Mouse (Mus musculus) T-helper 17 cell (primary cell): Measurements from ENCODE around the gene P3h3.

Experiments
- in situ Hi-C, 2 experiments: fragments of 300-600 bp; cut with MboI, MseI; formaldehyde crosslinking; loops; 1 replicate in 1 of 2; 2 replicates in 1 of 2; pipeline ENCODE4 v1.15.1; 2025; ENCODE audit warnings: high pct_unique_total_duplicates in 2 of 2

The P3h3 gene

DNA sequence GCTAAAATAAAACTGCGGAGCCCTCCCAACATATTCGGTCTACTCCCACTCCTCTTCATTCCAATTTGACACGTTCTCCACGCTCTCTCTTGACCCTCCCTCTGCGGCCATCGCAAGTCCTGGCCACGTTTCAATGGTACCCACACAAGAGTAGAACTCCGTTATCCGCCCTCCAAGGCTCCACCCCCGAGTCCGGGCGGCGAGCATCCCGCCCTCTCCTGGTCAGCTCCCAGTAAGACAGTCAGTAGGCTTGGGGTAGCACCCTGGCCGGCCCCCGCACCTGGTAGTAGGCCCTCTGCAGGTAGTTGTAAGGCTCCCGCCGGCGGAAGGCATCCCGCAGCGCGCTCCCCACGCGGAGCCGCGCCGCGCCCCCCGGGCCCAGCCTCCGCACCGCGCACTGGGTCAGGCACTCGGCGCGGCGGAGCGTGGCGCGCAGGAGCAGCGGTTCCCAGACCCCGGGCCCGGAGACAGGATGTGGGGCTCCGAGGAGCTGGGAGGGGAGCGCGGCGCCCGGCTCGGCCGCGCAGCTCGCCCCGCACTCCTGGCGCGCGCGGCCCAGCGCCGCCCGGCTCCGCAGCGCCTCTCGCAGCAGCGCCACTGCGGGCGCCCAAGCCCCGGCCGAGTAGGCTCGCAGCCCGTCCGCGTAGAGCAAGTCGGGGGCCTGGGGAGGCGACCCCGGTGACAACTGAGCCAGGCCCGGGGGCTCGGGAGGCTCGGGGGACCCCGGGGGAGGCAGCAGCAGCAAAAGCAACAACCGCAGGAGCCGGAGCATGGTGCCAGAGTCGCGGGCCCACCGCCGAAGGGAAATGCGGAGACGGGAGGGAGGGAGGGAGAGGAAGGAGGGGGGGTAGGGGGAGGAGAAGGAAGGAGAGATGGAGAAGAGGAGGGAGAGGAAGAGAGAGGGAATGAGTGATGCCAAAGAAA is at the start of gene P3h3:
P3h3 (minus strand) TSS at position 837 of the 924 bp plus-strand sequence.
- in situ Hi-C loops = loop anchor here in 1 of 2 experiments (5.0 kb wide), 1 partner anchor 80 kb away; no protein-coding TSS in a partner anchor

GRCm38 (mm10) chr6:124904991-124905860 is 47.7 kb upstream of the P3h3 start:
- in situ Hi-C loops = no loop called here

GRCm38 (mm10) chr6:124904161-124904981 is 46.8 kb upstream of the P3h3 start:
- in situ Hi-C loops = no loop called here

GRCm38 (mm10) chr6:124903580-124904151 is 46.1 kb upstream of the P3h3 start:
- in situ Hi-C loops = no loop called here

GRCm38 (mm10) chr6:124901851-124902250 is 44.3 kb upstream of the P3h3 start:
- in situ Hi-C loops = no loop called here

DNA sequence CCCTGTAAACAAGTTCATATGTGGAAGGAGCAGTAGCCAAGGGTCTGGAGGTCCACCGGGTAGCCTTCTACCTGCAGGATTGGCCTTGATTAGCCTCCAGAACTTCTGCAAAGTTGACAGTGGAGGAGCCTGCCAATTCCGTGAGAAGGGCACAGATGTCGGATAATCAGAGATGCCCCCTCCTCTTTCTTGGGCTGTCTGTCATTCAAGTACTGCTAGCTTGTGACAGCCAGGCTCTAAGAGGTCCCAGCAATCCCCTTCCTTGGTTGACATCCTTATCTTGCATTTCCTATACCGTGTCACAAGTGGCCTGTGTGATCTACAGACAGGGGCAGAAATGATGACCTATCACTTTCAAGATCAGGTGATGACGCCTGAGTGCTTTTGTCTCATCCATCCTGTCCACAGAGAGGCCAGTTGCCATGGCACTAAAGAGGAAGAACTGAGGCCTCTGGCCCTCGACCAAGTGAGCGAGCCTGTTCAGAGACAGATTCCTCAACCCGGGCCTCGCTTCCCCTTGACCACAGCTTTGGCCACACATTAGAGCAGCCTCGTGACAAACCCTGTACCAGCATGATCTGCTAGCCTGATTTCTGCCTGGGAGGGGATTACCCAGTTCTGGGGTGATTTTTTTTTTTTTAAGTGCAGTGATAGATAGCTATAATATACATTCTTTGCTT is 43.4 kb upstream of the P3h3 start:
- in situ Hi-C loops = no loop called here

- in situ Hi-C loops = no loop called here
Measured at GRCm38 (mm10) chr6:124900056-124900800, 42.7 kb upstream of the P3h3 start.

DNA sequence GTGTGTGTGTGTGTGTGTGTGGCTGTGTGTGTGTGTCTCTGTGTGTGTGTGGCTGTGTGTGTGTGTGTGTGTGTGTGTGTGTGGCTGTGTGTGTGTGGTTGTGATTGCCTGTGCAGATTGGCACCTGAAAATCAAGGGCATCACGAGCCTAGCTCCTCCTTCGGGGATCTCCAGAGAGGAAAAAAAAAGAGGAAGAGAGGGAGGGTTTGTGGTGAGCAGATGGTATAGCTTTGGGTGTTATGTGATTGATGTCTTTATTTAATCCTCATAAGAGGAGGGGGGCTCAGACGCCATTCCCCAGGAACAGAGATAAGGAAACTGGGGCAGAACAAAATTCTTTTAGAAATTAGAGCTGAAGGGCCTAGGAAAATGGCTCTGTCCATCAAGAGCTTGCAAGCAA is 40.8 kb upstream of the P3h3 start:
- in situ Hi-C loops = loop anchor here in 1 of 2 experiments (25.0 kb wide), 1 partner anchor 589 kb away; the partner anchor contains the start of gene Cd9

DNA sequence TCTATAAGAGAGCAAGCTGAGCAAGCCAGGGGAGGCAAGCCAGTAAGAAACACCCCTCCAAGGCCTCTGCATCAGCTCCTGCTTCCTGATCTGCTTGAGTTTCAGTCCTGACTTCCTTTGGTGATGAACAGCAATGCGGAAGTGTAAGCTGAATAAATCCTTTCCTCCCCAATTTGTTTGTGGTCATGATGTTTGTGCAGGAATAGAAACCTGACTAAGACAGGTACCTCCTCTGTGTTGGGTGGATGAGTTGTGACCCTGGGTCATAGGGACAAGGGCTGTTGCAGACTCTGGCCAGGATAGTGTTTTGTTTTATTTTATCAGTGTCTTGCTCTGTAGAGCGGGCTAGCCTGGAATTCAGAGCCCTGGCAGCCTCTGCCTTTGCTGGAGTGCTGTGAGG is 36.6 kb upstream of the P3h3 start:
- in situ Hi-C loops = loop anchor here in 1 of 2 experiments (25.0 kb wide), 1 partner anchor 593 kb away; the partner anchor contains the start of gene Cd9

DNA sequence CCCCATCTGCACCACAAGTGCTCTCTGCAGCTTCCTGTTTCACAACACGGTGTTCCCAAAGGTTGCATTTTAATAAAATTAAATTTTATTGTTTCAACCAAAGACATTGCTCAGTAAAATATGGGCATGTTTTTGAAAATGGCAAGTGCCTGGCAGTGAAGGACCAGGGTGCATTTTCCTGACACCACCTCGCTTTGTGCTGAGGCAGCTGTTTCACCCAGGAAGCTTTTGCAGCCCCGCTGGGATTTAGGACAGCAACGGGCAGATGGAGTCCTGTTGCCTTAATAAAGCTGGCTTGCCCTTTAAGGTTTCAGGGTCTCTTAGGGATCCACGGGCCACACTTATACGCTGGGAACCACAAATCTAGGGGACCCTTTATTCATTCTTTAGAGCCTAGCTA is 33.4 kb upstream of the P3h3 start:
- in situ Hi-C loops = loop anchor here in 1 of 2 experiments (25.0 kb wide), 1 partner anchor 596 kb away; the partner anchor contains the start of gene Cd9

- in situ Hi-C loops = loop anchor here in 1 of 2 experiments (25.0 kb wide), 1 partner anchor 599 kb away; the partner anchor contains the start of gene Cd9
Measured at GRCm38 (mm10) chr6:124888555-124889125, 31.1 kb upstream of the P3h3 start.

DNA sequence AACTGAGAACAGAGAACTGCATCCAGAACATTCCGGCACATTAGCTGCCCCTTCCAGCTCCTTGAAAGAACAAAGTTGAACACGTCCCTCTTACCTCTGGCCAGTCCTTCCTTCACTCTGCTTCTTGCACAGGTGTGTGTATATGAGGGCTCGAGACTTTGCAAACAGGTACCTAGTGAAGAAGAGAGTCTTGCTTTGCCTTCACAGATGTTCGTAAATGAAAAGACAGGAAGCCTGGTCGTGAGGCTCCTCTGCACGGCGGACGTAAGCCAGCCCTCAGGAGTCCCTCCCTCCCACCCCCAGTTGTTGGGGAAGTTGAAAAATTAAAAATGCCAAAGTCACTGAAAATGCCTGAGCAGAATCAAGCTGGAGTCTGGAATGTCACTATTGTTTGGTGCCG is 30.4 kb upstream of the P3h3 start, which contains the start of gene Cd4:
Cd4 (minus strand) TSS at position 236 of the 400 bp plus-strand sequence.
- in situ Hi-C loops = loop anchor here in 1 of 2 experiments (25.0 kb wide), 1 partner anchor 599 kb away; the partner anchor contains the start of gene Cd9

DNA sequence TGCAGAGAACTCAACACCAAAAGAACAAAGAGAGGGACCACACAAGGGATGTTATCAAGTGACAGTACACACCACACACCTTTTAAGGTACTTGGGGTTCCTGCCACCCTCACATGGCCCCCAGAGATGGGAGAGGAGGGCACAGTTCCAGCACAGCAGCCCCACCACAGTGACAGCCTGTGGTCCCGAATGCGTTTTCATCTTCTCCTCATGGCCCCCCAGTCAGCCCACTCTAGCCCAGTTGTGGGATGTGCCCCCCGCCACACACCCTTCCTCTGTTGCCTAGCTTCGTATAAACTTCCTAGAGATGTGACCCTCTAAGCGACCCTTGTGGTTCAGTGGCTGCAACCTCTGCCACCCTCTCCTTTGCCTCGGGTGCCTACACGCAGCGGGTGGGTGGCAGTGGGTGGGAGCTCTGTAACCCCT is 28.4 kb upstream of the P3h3 start:
- in situ Hi-C loops = loop anchor here in 1 of 2 experiments (25.0 kb wide), 1 partner anchor 601 kb away; the partner anchor contains the start of gene Cd9

- in situ Hi-C loops = loop anchor here in 1 of 2 experiments (25.0 kb wide), 1 partner anchor 602 kb away; the partner anchor contains the start of gene Cd9
Measured at GRCm38 (mm10) chr6:124884714-124885500, 27.4 kb upstream of the P3h3 start.

- in situ Hi-C loops = loop anchor here in 1 of 2 experiments (25.0 kb wide), 1 partner anchor 604 kb away; the partner anchor contains the start of gene Cd9
Measured at GRCm38 (mm10) chr6:124883351-124883750, 25.8 kb upstream of the P3h3 start.

- in situ Hi-C loops = loop anchor here in 1 of 2 experiments (25.0 kb wide), 1 partner anchor 605 kb away; the partner anchor contains the start of gene Cd9
Measured at GRCm38 (mm10) chr6:124881821-124882220, 24.3 kb upstream of the P3h3 start.

DNA sequence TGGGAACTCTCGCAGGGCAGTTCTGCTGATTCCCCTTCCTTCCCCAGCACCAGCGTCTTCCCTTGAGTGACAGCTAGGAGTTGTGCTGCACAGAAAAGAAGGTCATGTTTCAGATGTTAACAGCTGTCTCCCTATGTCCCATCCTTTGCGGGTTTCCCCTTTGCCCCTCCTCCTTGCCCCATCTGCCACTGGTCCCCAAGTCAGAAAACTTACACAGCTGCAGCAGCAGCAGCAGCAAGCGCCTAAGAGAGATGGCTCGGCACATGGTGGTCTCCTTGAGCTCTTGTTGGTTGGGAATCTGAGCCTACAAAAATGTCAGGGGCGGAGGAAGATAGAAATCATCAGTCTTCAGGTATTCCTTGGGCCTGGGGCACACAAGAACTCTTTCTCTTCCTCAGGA is 21.8 kb upstream of the P3h3 start:
- in situ Hi-C loops = loop anchor here in 1 of 2 experiments (25.0 kb wide), 1 partner anchor 608 kb away; the partner anchor contains the start of gene Cd9
